Mouse (Mus musculus): ENCODE data around the gene Zmynd10. TPM values are rescaled to one million over a fixed set of nuclear protein-coding genes. Genes with fewer than 3 reads are reported as not detected.

Gene Zmynd10
- polyA plus RNA-seq, 2 experiments = 0.19 to 0.28 TPM

DNA sequence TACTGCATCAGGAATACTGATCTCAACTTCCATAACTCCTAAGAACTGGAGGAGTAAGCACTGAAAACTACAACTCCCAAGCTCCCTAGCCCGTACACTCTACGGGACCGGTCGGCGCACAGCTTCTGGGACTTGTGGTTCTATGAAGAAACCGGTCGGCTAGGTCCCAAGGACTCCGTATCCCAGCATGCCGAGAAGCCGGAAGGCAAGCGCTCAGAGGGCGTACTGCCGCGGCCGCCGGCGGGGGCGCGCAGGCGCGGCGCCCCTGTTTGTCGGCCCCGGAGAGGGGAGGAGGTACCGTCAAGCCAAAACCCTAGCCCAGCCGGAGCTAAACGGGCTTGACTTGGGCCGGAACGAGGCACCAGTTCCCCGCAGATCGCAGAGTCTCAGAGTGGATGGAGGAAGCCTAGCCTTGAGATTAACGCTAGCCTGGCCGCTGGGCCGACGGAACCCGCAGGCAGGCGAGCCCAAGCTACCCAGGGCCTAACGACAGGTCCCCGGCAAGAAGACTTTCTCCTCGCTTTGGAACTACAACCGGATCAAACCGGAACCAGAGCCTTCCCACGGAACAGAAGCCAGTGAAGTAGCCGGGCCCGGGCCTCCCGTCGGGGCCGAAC, 13.2 kb upstream of the Zmynd10 start, which contains the start of gene Tmem115:
Gene Tmem115, plus strand, starts transcription at position 155 of the 617 bp plus-strand sequence.
- ATAC-seq (ENCODE audit: insufficient read depth) = peak; percentile 90
- Histone ChIP-seq H3K4me1 (replicated peaks; ENCODE audit: control insufficient read depth in 2 of 2, insufficient read depth in 2 of 2, low read length in 1 of 2) (peaks cover 8 to 22% of the 10 kb centered on the region in 2 experiments), H3K4me3 (ENCODE audit: insufficient read depth in 1 of 2, low read depth in 2 of 2, low read length in 2 of 2) (peak within 1 kb of the TSS; percentile 81 to 94), H3K27ac (peak within 1 kb of the TSS; percentile 65), H3K27me3 (ENCODE audit: control insufficient read depth, insufficient read depth, low read length) (no peaks in the 10 kb centered on the region), H3K36me3 (replicated peaks; ENCODE audit: control insufficient read depth, insufficient read depth, low read depth) (peaks cover 15% of the 10 kb centered on the region), H3K9ac (replicated peaks) (peak within 1 kb of the TSS; percentile 94), H3K4me2 (ENCODE audit: low read depth) (peak within 1 kb of the TSS; percentile 82), H3K9me3 (ENCODE audit: control insufficient read depth, low read length) (no peaks in the 10 kb centered on the region)
- peak; percentile 87 to 91 (median 90) for DNase-seq (ENCODE audit: low read depth in 3 of 3, low spot score in 3 of 3)
- TF ChIP-seq EP300 (IDR thresholded peaks at IDR 0.05; ENCODE audit: low read depth) = no peak
- no peak for TF ChIP-seq CTCF (IDR thresholded peaks at IDR 0.05; ENCODE audit: low read depth)
- under 1% methylated on average over 48 of the region's 48 CpGs for WGBS (ENCODE audit: insufficient replicate concordance)

- TF ChIP-seq EP300 (IDR thresholded peaks at IDR 0.05; ENCODE audit: low read depth) = no peak
- no peak for TF ChIP-seq CTCF (IDR thresholded peaks at IDR 0.05; ENCODE audit: low read depth)
- Histone ChIP-seq H3K27ac (peak overlapping the region; percentile 65), H3K27me3 (ENCODE audit: control insufficient read depth, insufficient read depth, low read length) (no peaks in the 10 kb centered on the region), H3K36me3 (replicated peaks; ENCODE audit: control insufficient read depth, insufficient read depth, low read depth) (peaks cover 23% of the 10 kb centered on the region), H3K4me1 (replicated peaks; ENCODE audit: control insufficient read depth in 2 of 2, insufficient read depth in 2 of 2, low read length in 1 of 2) (peaks cover 8 to 22% of the 10 kb centered on the region in 2 experiments), H3K4me3 (ENCODE audit: insufficient read depth in 1 of 2, low read depth in 2 of 2, low read length in 2 of 2) (peak overlapping the region; percentile 81 to 94), H3K4me2 (ENCODE audit: low read depth) (peak overlapping the region; percentile 82), H3K9ac (replicated peaks) (peak overlapping the region; percentile 94), H3K9me3 (ENCODE audit: control insufficient read depth, low read length) (no peaks in the 10 kb centered on the region)
- WGBS (ENCODE audit: insufficient replicate concordance) = under 1% methylated on average over 40 of the region's 40 CpGs
- ATAC-seq (ENCODE audit: insufficient read depth) (peak; percentile 50), DNase-seq (ENCODE audit: low read depth in 3 of 3, low spot score in 3 of 3) (no peak)
These were observed 12.5 kb upstream of the Zmynd10 start for GRCm38 (mm10) chr9:107534408-107535202.

DNA sequence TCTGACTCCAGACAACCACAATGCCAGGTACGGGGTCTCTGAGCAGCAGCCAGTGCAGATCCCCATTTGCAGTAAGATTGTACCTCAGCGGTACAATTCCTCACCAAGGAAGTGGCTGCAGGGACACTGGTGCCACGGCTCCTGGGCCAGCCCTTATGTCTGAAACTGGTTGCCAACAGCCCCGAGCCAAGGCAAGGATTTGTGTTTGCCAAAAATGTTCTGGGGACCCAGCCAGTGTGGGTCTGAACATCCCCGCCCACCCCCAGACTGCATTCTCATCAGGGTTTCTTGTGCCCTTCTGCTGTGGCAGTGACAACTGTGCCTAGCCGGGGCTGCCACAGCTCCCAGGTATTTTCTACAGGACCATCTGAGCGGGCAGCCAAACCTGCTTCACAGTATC, 8.9 kb upstream of the Zmynd10 start:
- H3K27me3 ChIP-seq (ENCODE audit: control insufficient read depth, insufficient read depth, low read length) = no peaks in the 10 kb centered on the region
- no peak for TF ChIP-seq CTCF (IDR thresholded peaks at IDR 0.05; ENCODE audit: low read depth)
- TF ChIP-seq EP300 (IDR thresholded peaks at IDR 0.05; ENCODE audit: low read depth) = no peak
- H3K9ac ChIP-seq (replicated peaks) = no peak overlapping the region
- no peak overlapping the region for H3K4me2 ChIP-seq (ENCODE audit: low read depth)
- DNase-seq (ENCODE audit: low read depth in 3 of 3, low spot score in 3 of 3) (no peak), ATAC-seq (ENCODE audit: insufficient read depth) (no peak)
- H3K36me3 ChIP-seq (replicated peaks; ENCODE audit: control insufficient read depth, insufficient read depth, low read depth) = peaks cover 27% of the 10 kb centered on the region
- no peak overlapping the region for H3K27ac ChIP-seq
- peaks cover 13 to 32% of the 10 kb centered on the region in 2 experiments for H3K4me1 ChIP-seq (replicated peaks; ENCODE audit: control insufficient read depth in 2 of 2, insufficient read depth in 2 of 2, low read length in 1 of 2)
- 83% methylated on average over 7 of the region's 7 CpGs for WGBS (ENCODE audit: insufficient replicate concordance)
- no peak overlapping the region for H3K4me3 ChIP-seq (ENCODE audit: insufficient read depth in 1 of 2, low read depth in 2 of 2, low read length in 2 of 2)
- no peaks in the 10 kb centered on the region for H3K9me3 ChIP-seq (ENCODE audit: control insufficient read depth, low read length)

DNA sequence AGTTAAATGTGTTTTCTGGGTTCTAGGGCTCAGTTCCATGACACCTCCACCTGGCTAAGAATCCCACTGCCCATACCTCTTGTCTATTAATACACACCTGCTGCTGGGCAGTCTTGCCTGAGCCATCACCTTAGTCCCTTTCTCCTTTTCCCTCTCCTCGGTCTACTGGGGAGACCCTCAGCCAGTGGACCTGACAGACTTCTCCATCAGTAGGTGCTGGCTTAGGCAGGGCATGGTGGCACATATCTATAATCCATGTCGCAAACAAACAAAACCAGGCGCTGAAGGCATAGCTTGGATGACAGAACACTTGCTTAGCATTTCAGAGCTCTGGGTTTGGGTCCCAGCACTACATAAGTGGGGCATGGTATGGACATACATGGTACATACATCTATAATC, 8.4 kb upstream of the Zmynd10 start:
- Histone ChIP-seq H3K4me1 (replicated peaks; ENCODE audit: control insufficient read depth in 2 of 2, insufficient read depth in 2 of 2, low read length in 1 of 2) (peaks cover 13 to 28% of the 10 kb centered on the region in 2 experiments), H3K4me2 (ENCODE audit: low read depth) (no peak overlapping the region), H3K4me3 (ENCODE audit: insufficient read depth in 1 of 2, low read depth in 2 of 2, low read length in 2 of 2) (no peak overlapping the region), H3K27ac (no peak overlapping the region), H3K36me3 (replicated peaks; ENCODE audit: control insufficient read depth, insufficient read depth, low read depth) (peaks cover 27% of the 10 kb centered on the region), H3K9ac (replicated peaks) (no peak overlapping the region), H3K9me3 (ENCODE audit: control insufficient read depth, low read length) (no peaks in the 10 kb centered on the region), H3K27me3 (ENCODE audit: control insufficient read depth, insufficient read depth, low read length) (no peaks in the 10 kb centered on the region)
- DNase-seq (ENCODE audit: low read depth in 3 of 3, low spot score in 3 of 3) (no peak), ATAC-seq (ENCODE audit: insufficient read depth) (no peak)
- TF ChIP-seq EP300 (IDR thresholded peaks at IDR 0.05; ENCODE audit: low read depth) (no peak), CTCF (IDR thresholded peaks at IDR 0.05; ENCODE audit: low read depth) (no peak)
- WGBS (ENCODE audit: insufficient replicate concordance) = 85% methylated on average over 3 of the region's 3 CpGs

- Histone ChIP-seq H3K36me3 (replicated peaks; ENCODE audit: control insufficient read depth, insufficient read depth, low read depth) (peaks cover 27% of the 10 kb centered on the region), H3K4me3 (ENCODE audit: insufficient read depth in 1 of 2, low read depth in 2 of 2, low read length in 2 of 2) (no peak overlapping the region), H3K27ac (no peak overlapping the region), H3K4me1 (replicated peaks; ENCODE audit: control insufficient read depth in 2 of 2, insufficient read depth in 2 of 2, low read length in 1 of 2) (peaks cover 13 to 28% of the 10 kb centered on the region in 2 experiments), H3K9ac (replicated peaks) (no peak overlapping the region), H3K4me2 (ENCODE audit: low read depth) (no peak overlapping the region), H3K9me3 (ENCODE audit: control insufficient read depth, low read length) (no peaks in the 10 kb centered on the region), H3K27me3 (ENCODE audit: control insufficient read depth, insufficient read depth, low read length) (no peaks in the 10 kb centered on the region)
- 85% methylated on average over 8 of the region's 8 CpGs for WGBS (ENCODE audit: insufficient replicate concordance)
- ATAC-seq (ENCODE audit: insufficient read depth) = no peak
- no peak for TF ChIP-seq CTCF (IDR thresholded peaks at IDR 0.05; ENCODE audit: low read depth)
- no peak for TF ChIP-seq EP300 (IDR thresholded peaks at IDR 0.05; ENCODE audit: low read depth)
- no peak for DNase-seq (ENCODE audit: low read depth in 3 of 3, low spot score in 3 of 3)
These were observed 7.2 kb upstream of the Zmynd10 start for GRCm38 (mm10) chr9:107539940-107540339.

Data from liver, embryonic 14.5 days (tissue).